Mouse (Mus musculus): ENCODE results near the gene Vma21. TPM values are rescaled to one million over a fixed set of nuclear protein-coding genes. Genes with fewer than 3 reads are reported as not detected.

The Vma21 gene
- polyA plus RNA-seq, 1 experiment from 2014 or later, result 46.1 TPM

DNA sequence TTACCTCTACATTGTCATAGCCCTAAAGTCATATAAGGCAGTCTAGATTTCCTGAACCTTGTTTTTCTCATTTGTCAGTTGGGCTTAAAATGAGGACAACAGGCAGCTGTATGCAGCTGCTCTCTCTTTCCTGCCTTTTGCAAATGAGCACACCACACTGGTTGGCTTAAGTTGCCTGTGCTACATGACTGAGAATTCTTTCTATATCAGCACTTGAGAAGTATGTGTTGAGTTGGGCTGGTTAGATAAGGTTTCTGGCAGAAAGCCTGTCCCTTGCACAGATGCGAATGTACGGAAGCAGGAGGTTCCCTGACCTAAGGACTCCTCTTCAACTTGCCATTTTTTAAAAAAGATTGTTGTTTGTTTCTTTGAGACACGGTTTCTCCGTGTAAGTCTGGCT, 31.0 kb downstream of the Vma21 start:
- Histone ChIP-seq H3K4me1 (replicated peaks; ENCODE audit: control insufficient read depth, insufficient read depth, low read length) (no peaks in the 10 kb centered on the region), H3K27ac (no peak overlapping the region), H3K27me3 (ENCODE audit: control insufficient read depth, insufficient read depth, low read length) (no peaks in the 10 kb centered on the region), H3K9me3 (ENCODE audit: control insufficient read depth, low read length) (no peaks in the 10 kb centered on the region), H3K36me3 (replicated peaks; ENCODE audit: control insufficient read depth, insufficient read depth) (no peaks in the 10 kb centered on the region), H3K9ac (no peak overlapping the region), H3K4me2 (replicated peaks) (no peak overlapping the region), H3K4me3 (replicated peaks; ENCODE audit: low read length) (no peak overlapping the region)
- DNase-seq (ENCODE audit: low spot score), result no peak
- no peak for ATAC-seq (ENCODE audit: low FRiP score)
- 93% methylated on average over 4 of the region's 4 CpGs for WGBS

DNA sequence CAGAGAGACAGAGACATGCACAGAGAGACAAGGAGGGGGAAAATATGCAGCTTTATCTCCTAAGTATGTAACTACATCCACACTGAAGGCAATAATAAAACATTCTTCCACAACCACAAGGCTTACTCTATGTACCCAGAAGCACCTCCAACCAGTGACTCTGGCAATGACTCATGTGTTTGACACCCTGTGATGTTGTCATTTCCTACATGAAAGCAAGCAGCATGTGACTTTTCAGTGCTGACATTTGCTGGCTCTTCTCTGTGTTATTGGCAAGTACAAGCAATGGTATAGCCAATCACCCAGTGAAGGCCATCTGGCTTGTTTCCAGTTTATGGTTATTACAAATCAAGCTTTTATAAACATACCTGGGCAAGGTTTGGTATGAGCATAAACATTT, 38.1 kb downstream of the Vma21 start:
- Histone ChIP-seq H3K9me3 (ENCODE audit: control insufficient read depth, low read length) (no peaks in the 10 kb centered on the region), H3K36me3 (replicated peaks; ENCODE audit: control insufficient read depth, insufficient read depth) (no peaks in the 10 kb centered on the region), H3K4me2 (replicated peaks) (no peak overlapping the region), H3K4me1 (replicated peaks; ENCODE audit: control insufficient read depth, insufficient read depth, low read length) (no peaks in the 10 kb centered on the region), H3K9ac (no peak overlapping the region), H3K27ac (no peak overlapping the region), H3K27me3 (ENCODE audit: control insufficient read depth, insufficient read depth, low read length) (no peaks in the 10 kb centered on the region; the same call in 1 of the 2 replicates), H3K4me3 (replicated peaks; ENCODE audit: low read length) (no peak overlapping the region)
- no peak for DNase-seq (ENCODE audit: low spot score)
- ATAC-seq (ENCODE audit: low FRiP score), result no peak

Other genes starting within 250 kb of the Vma21 start
- gene Gpr50, start 152.3 kb upstream of the Vma21 start, polyA plus RNA-seq (2014; fragmentation: Nextera tagmentation; extraction: Ambion mirVana), result 1.8 and 2.6 TPM in 2 replicates
- gene Gm1141, start 105.1 kb downstream of the Vma21 start, polyA plus RNA-seq (2014; fragmentation: Nextera tagmentation; extraction: Ambion mirVana), result 0.36 and 0.59 TPM in 2 replicates
- 12.9 and 14.9 TPM in 2 replicates for gene Prrg3, start 146.7 kb downstream of the Vma21 start, polyA plus RNA-seq (2014; fragmentation: Nextera tagmentation; extraction: Ambion mirVana)
- not detected in 2 replicates for gene Fate1, start 157.1 kb downstream of the Vma21 start, polyA plus RNA-seq (2014; fragmentation: Nextera tagmentation; extraction: Ambion mirVana)
- 0.16 and 0.40 TPM in 2 replicates for gene Cnga2, start 175.9 kb downstream of the Vma21 start, polyA plus RNA-seq (2014; fragmentation: Nextera tagmentation; extraction: Ambion mirVana)

Measured in hindbrain, embryonic 14.5 days (tissue).